Mouse (Mus musculus): ENCODE results near the gene Cnst. TPM values are rescaled to one million over a fixed set of nuclear protein-coding genes. Genes with fewer than 3 reads are reported as not detected.

Cnst gene
- polyA plus RNA-seq, 1 experiment from 2014 or later = 19.7 TPM

DNA sequence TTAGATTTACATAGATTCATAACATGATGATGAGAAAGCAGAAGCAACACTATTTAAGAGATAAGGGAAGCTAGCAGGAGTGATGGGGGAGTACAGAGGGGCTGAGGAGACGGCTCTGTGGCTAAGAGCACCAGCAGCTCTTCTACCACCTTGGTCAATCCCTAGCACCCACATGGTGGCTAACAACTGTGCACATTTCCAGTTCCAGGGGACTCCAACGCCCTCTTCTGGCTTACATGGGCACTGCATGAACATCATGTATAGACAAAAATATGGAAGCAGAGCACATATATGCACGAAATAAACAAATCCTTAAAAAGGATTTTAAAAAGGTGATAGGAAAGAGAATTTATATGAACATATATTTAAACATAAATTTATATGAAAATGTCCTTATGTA, 4.7 kb upstream of the Cnst start:
- H3K9me3 ChIP-seq (replicated peaks) = no peaks in the 10 kb centered on the region
- peaks cover 24% of the 10 kb centered on the region for H3K36me3 ChIP-seq
- H3K27me3 ChIP-seq (ENCODE audit: low read depth, poor library complexity, severe bottlenecking) = no peaks in the 10 kb centered on the region
- no peak for DNase-seq (ENCODE audit: low spot score)
- H3K4me1 ChIP-seq = peaks cover 10% of the 10 kb centered on the region
- 61% methylated on average over 3 of the region's 3 CpGs for WGBS
- H3K4me3 ChIP-seq = no peak overlapping the region
- no peak overlapping the region for H3K27ac ChIP-seq (replicated peaks)

DNA sequence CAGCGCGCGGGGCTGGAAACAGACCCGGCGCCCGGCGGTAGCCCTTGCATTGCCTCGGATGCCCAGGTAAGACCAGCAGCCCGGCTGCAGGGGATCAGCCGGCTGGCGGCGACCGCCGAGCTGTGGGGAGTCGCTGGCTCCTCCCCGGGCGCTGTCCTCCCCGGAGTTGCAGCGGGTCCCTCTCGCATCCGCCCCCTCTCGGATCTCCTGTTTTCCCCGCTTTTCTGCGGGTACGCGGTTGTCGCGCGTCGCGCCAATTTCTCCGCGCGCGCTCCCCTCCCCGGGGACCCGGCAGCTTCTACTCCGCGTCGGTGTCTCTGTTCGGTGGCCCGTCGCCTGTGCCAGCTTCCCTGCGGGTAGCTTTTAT, 364 bp downstream of the Cnst start:
- H3K27ac ChIP-seq (replicated peaks) = peak overlapping the region; percentile 92
- peak overlapping the region; percentile 87 for H3K4me3 ChIP-seq
- H3K36me3 ChIP-seq = peaks cover 6% of the 10 kb centered on the region; the same call in 1 of the 2 replicates
- WGBS = under 1% methylated on average over 44 of the region's 44 CpGs
- no peaks in the 10 kb centered on the region for H3K27me3 ChIP-seq (ENCODE audit: low read depth, poor library complexity, severe bottlenecking)
- H3K4me1 ChIP-seq = peaks cover 26% of the 10 kb centered on the region
- no peak for DNase-seq (ENCODE audit: low spot score)
- no peaks in the 10 kb centered on the region for H3K9me3 ChIP-seq (replicated peaks)

DNA sequence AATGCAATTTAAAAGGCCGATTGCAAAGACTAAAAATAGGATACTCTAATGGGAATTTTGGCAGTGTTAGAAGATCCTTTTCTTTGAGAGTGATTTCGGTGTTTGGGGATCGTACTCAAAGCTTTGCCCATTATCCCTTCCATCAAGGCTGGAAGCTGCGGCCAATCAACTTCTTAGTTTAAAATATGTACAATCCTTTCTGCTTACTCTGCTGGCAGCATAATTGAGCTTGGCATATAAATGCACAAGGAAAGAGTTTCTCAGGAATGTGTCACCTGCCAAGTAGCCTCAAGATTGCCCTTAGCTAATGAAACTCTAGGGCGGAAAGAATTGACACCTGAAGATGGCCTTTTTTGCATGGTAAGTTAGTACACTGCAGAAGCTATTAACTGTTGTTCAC, 1.0 kb downstream of the Cnst start:
- Histone ChIP-seq H3K4me3 (peak overlapping the region; percentile 87), H3K27ac (replicated peaks) (peak overlapping the region; percentile 92), H3K9me3 (replicated peaks) (no peaks in the 10 kb centered on the region), H3K4me1 (peaks cover 26% of the 10 kb centered on the region), H3K36me3 (peaks cover 6% of the 10 kb centered on the region; the same call in 1 of the 2 replicates), H3K27me3 (ENCODE audit: low read depth, poor library complexity, severe bottlenecking) (no peaks in the 10 kb centered on the region)
- no peak for DNase-seq (ENCODE audit: low spot score)
- WGBS = 25% methylated on average over 5 of the region's 5 CpGs

DNA sequence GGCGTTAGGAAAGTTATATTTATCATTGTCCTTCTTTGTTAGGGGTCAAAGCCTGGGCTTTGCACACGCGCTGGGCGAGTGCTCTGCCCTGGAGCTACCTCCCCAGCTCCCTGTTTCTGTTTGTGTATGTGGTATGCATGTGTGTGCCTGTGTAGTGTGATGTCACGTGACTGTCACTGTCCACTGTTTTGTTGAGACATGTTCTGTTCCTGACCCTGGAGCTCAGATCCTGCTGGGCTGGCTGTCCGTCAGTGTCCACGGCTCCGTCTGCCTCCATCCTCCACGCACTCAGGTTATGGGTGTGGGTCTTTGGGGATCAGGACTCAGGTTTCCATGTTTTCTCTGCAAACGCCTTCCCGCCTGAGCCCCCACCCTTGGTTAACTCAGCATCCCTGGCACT, 2.0 kb downstream of the Cnst start:
- H3K9me3 ChIP-seq (replicated peaks) = no peaks in the 10 kb centered on the region
- H3K27ac ChIP-seq (replicated peaks) = no peak overlapping the region
- WGBS = 77% methylated on average over 11 of the region's 11 CpGs
- H3K4me1 ChIP-seq = peaks cover 32% of the 10 kb centered on the region
- no peaks in the 10 kb centered on the region for H3K36me3 ChIP-seq
- DNase-seq (ENCODE audit: low spot score) = no peak
- no peak overlapping the region for H3K4me3 ChIP-seq
- H3K27me3 ChIP-seq (ENCODE audit: low read depth, poor library complexity, severe bottlenecking) = no peaks in the 10 kb centered on the region

DNA sequence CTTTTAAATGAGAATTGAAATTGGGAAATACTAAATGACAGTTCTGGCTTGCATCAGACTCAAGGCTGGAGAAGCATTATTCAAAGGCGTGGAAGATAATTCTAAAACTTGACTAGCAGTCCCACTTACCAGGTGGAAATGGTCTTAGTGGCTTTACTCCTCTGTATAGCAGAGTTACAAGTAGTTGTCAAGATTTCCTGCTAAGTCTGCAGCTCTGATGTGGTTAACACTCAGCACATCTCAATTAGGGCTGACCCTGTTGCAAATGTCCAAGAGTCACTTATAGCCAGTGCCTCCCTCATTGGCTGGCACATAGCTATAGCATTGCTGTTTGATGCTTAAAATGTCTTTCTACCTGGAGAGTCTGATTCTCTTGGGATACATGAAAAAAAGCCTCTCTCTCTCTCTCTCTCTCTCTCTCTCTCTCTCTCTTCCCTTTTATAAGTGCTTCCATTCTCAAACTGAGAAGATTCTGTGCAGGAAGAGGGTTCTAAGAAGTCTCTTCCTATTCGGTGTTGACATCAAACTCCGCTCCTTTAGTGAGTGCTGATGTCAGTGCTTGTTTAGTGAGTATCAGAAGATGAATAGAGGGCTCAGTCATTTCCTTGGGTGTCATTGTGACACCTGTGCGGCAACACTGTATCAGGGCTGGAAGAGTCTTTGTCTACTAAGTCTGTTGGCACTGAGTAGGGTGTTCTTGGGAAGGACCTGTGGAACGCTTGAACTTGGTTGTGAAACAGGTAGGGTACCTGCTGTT, 3.0 kb downstream of the Cnst start:
- H3K27ac ChIP-seq (replicated peaks) = no peak overlapping the region
- H3K4me3 ChIP-seq = no peak overlapping the region
- 93% methylated on average over 5 of the region's 5 CpGs for WGBS
- DNase-seq (ENCODE audit: low spot score) = no peak
- no peaks in the 10 kb centered on the region for H3K36me3 ChIP-seq
- peaks cover 32% of the 10 kb centered on the region for H3K4me1 ChIP-seq
- H3K27me3 ChIP-seq (ENCODE audit: low read depth, poor library complexity, severe bottlenecking) = no peaks in the 10 kb centered on the region
- H3K9me3 ChIP-seq (replicated peaks) = no peaks in the 10 kb centered on the region

DNA sequence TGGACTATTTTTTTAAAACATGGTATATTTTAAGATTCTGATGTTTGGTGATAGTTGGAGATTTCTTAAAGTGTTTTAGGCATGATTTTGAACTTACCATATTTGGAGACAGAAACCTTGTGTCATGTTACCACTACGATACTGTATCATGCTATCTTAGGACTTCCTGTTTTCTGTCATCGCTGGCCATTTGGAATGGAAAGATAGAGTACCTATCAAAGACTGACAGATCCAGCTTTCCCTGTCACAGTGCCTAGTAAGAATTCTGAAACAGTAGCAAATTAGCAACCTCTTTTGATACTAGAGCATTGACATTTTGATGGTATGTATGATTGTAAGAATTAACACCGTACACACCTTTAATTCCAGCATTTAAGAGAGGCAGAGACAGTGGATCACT, 5.2 kb downstream of the Cnst start:
- Histone ChIP-seq H3K27ac (replicated peaks) (no peak overlapping the region), H3K9me3 (replicated peaks) (no peaks in the 10 kb centered on the region), H3K36me3 (no peaks in the 10 kb centered on the region), H3K27me3 (ENCODE audit: low read depth, poor library complexity, severe bottlenecking) (no peaks in the 10 kb centered on the region), H3K4me1 (peaks cover 22% of the 10 kb centered on the region), H3K4me3 (no peak overlapping the region)
- DNase-seq (ENCODE audit: low spot score) = no peak
- WGBS = 87% methylated on average over 3 of the region's 3 CpGs

DNA sequence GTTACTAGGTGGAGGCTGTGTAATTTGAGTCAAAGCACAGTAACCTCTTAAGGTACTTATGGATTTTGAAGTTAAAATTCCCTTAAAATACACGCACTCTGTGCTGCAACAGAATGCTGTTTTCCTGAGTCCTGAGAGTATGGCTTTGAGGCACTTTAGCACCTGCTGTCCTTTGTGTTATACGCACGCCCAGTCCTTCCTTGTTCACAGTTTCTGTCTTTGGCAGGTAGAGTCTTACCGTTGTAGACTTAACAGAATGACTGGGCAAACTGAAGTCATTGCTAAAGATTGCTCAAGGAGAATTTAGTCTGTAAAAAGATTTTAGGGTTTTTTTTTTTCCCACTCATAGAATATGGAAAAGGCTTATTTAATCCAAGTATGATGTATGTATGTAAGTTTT, 5.8 kb downstream of the Cnst start:
- Histone ChIP-seq H3K9me3 (replicated peaks) (no peaks in the 10 kb centered on the region), H3K27ac (replicated peaks) (no peak overlapping the region), H3K36me3 (no peaks in the 10 kb centered on the region), H3K27me3 (ENCODE audit: low read depth, poor library complexity, severe bottlenecking) (no peaks in the 10 kb centered on the region), H3K4me1 (peaks cover 22% of the 10 kb centered on the region), H3K4me3 (no peak overlapping the region)
- WGBS = 89% methylated on average over 4 of the region's 4 CpGs
- no peak for DNase-seq (ENCODE audit: low spot score)

DNA sequence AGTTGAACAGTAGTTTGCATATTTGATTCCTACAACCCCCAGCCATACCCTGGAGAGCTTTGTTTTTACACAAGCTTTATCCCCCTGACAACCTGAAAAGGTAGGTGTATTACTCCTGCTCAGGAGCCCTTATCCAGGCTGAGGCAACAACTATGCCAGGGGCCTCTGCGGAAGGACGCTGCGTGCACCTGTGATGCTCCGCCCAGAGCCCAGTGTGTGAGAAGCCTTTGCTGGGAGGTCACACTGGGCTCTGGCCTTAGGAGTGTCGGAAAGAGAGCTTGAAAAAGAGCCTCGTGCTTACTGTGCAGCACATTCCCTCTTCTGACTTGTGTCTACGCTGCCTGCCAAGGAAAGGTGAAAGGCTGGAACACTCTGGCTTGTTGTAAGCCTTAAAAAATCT, 6.6 kb downstream of the Cnst start:
- 44% methylated on average over 7 of the region's 7 CpGs for WGBS
- no peak for DNase-seq (ENCODE audit: low spot score)
- peaks cover 14% of the 10 kb centered on the region for H3K4me1 ChIP-seq
- no peaks in the 10 kb centered on the region for H3K36me3 ChIP-seq
- H3K9me3 ChIP-seq (replicated peaks) = no peaks in the 10 kb centered on the region
- H3K4me3 ChIP-seq = no peak overlapping the region
- no peaks in the 10 kb centered on the region for H3K27me3 ChIP-seq (ENCODE audit: low read depth, poor library complexity, severe bottlenecking)
- no peak overlapping the region for H3K27ac ChIP-seq (replicated peaks)

DNA sequence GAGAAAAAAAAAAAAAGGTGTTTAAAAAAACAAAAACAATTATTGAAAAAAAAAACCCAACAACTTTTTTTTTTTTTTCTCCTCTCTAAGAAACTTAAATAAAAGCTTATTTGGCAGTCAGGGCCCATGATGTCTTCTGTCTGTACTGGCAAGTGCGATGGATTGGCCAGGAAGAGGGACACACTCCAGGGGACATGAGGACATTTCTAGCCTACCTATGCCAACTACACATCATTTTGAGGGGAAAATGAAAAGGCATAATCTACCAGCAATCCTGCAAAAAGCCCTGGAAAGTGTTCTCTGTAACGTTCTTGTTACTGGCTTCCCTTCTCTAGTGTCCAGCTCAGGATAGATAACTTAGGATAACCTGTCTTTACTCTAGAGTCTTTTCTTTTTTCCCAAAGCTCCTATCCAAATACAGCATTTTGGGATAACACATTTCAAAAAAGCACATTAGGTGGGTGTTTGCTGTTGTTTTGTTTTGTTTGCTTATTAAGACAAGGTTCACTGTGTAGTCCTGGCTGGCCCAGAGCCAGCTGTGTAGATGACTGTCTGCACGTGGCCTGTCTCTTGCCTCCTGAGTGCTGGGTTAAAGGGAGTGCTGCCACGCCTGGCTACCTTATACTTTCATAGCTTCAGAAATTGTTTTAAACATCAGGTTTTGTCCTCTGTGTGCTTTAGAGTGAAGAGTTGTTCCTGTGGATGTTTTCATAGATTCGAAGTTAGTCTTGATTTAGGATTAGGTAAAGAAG, 7.2 kb downstream of the Cnst start:
- no peaks in the 10 kb centered on the region for H3K36me3 ChIP-seq
- 88% methylated on average over 5 of the region's 5 CpGs for WGBS
- DNase-seq (ENCODE audit: low spot score) = no peak

DNA sequence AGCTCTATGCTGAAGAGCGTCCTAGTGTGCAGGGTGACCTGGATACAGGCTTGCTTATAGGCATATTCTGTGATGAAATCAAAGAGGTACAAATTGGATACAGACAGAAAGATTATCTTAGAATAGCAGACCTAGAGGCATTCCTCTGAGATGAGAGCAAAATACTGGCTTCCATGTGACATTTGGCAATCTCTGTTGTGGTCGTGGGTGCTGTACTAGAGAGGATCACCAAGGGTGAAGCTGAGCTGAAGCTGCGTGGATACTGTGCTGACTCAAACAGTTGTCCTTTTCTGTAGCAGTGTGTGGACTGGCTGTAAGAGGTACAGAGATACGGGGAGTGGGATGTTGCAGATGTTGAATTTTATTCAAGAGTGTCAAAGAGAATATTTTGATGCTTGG, 7.8 kb downstream of the Cnst start:
- no peaks in the 10 kb centered on the region for H3K27me3 ChIP-seq (ENCODE audit: low read depth, poor library complexity, severe bottlenecking)
- no peak for DNase-seq (ENCODE audit: low spot score)
- no peaks in the 10 kb centered on the region for H3K9me3 ChIP-seq (replicated peaks)
- H3K4me1 ChIP-seq = peaks cover 6% of the 10 kb centered on the region
- 86% methylated on average over 4 of the region's 4 CpGs for WGBS
- H3K36me3 ChIP-seq = no peaks in the 10 kb centered on the region
- no peak overlapping the region for H3K4me3 ChIP-seq
- H3K27ac ChIP-seq (replicated peaks) = no peak overlapping the region

More for the DNA sequence above, 7.2 kb downstream of the Cnst start:
- Histone ChIP-seq H3K9me3 (replicated peaks) (no peaks in the 10 kb centered on the region), H3K27ac (replicated peaks) (no peak overlapping the region), H3K4me1 (peaks cover 8% of the 10 kb centered on the region), H3K4me3 (no peak overlapping the region), H3K27me3 (ENCODE audit: low read depth, poor library complexity, severe bottlenecking) (no peaks in the 10 kb centered on the region)

DNA sequence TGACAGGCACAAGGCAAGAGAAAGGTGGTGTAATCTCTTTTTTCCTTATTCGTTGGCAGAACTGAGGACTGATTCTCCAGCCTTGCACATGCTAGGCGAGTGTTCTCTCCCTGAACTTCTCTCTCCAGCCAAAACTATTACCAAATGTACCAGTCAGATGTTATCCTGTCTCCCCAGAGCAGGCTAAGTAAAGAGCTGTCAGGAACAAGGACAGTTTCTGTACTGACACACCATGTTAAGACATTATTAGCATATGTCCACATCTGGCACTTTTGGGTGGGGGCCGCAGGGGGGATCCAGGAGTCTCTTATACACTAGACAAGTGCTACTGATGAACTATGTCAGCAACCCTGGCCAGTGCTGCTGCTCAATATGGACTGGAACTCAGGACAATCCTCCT, 10.8 kb downstream of the Cnst start:
- Histone ChIP-seq H3K4me3 (no peak overlapping the region), H3K27me3 (ENCODE audit: low read depth, poor library complexity, severe bottlenecking) (no peaks in the 10 kb centered on the region), H3K27ac (replicated peaks) (no peak overlapping the region), H3K9me3 (replicated peaks) (no peaks in the 10 kb centered on the region), H3K36me3 (no peaks in the 10 kb centered on the region), H3K4me1 (peaks cover 6% of the 10 kb centered on the region)
- no peak for DNase-seq (ENCODE audit: low spot score)
- 92% methylated on average over 3 of the region's 3 CpGs for WGBS

DNA sequence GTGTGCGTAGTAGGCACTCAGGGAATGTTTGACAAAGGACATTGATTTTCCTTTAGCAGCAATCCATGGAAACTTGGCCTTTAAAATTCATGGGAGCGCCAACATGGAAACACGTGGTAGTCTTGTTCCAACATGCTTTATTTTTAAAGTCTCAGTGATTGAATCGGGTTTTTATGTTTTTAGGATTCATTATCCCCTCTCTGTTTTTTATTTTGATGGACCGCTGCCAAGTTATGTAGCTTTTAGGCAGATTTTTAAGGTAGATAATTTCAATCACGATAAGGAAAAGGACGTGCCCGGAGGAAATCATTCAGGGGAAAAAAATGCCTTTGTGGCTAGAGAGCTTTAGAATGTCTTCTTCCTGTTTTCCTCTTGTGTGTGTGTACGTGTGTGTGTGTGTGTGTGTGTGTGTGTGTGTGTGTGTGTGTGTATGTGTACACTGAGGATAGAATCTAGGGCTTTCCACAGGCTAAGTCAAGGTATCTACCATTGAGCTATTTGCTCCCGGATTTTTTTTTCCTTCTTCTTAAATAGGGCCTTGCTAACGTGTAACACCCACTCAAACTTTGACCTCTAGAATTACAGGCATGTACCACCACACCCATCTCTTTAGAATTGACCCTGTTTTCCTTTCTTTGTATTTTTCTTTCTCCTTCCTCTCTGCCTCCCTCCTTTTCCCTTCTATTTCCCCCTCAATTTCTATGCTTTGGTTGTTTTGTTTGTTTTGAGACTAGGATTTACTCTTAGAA, 13.4 kb downstream of the Cnst start:
- Histone ChIP-seq H3K4me3 (no peak overlapping the region), H3K27ac (replicated peaks) (no peak overlapping the region), H3K36me3 (no peaks in the 10 kb centered on the region), H3K4me1 (peaks cover 15% of the 10 kb centered on the region), H3K9me3 (replicated peaks) (no peaks in the 10 kb centered on the region), H3K27me3 (ENCODE audit: low read depth, poor library complexity, severe bottlenecking) (no peaks in the 10 kb centered on the region)
- WGBS = 81% methylated on average over 11 of the region's 11 CpGs
- no peak for DNase-seq (ENCODE audit: low spot score)
